Mouse (Mus musculus): ENCODE results near the gene Olfr282.

Gene Olfr282

GRCm38 (mm10) chr15:98476281-98476680, 45.3 kb downstream of the Olfr282 start:
- DNase-seq = no peak

DNA sequence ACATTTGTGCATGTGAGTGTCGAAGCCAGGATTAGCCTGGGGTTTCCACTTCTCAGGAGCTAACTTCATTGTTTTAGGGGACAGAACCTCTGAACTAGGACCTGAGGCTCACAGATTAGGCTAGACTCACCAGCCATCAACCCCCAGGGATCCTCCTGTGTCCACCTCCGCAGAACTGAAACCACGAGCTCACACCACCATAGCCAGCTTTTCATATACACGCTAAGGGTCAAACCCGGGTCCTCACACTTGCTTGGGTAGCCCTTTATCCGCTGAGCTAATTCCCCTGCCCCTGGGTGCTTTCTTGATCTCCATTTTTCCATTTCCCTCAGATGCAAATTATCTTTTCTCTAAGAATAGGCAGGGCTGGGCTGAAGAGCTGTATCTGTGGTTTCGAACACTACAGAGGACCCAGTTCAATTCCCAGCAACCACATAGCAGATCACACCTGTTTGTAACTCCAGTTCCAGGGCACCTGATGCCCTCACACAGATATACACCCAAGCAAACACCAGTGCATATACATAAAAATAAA, 48.6 kb downstream of the Olfr282 start:
- no peak for DNase-seq

- DNase-seq = no peak
These were observed 51.7 kb downstream of the Olfr282 start, which contains the start of gene Lalba for GRCm38 (mm10) chr15:98482701-98483100. Gene Lalba (minus strand): TSS chr15:98482721.

GRCm38 (mm10) chr15:98483907-98484886, 53.2 kb downstream of the Olfr282 start:
- peak; percentile 50 for DNase-seq

DNA sequence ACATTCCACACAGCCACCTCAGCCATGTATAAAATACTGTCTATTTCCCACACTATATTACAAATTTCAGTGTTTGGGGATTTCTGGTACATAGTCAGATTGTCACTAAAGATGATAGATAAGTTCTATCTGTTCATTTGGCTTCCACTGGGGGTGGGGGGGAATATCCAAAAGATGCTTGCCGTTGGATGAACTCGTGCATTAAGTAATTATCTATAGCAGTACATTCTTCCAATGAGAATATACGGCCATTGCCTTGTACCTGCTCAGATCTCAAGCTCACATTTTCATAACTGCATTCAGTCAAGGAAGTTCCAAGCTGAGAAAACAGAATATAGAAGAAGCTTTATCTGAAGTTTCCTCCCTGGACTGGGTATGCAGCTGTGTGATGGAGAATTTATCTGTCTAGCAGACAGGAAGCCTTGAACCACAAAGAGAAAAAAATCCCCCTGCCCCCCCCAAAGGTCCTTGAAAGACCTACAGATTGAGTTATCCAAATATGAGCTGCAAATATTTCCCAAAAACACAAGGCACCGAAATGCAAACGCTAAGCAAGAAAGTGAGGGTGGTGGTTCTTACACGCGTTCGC, 55.5 kb downstream of the Olfr282 start:
- no peak for DNase-seq

Measured in layer of hippocampus, adult 9-11 months (tissue).